Mouse (Mus musculus) CD4-positive, CD25-positive, alpha-beta regulatory T cell, adult 4 months (primary cell): ENCODE results near the gene Ipo13. TPM values are rescaled to one million over a fixed set of nuclear protein-coding genes. Genes with fewer than 3 reads are reported as not detected.

Source experiments
- ATAC-seq: one replicate; pipeline ENCODE4 v1.8.0; 2017
- polyA plus RNA-seq, 2 experiments: library from polyadenylated mRNA; unstranded; fragments of 100-300 nt; shearing (Covaris generic); gene quantifications; one replicate each; pipeline ENCODE4 v1.2.1; 2017

Gene Ipo13
- polyA plus RNA-seq, 2 experiments from 2014 or later, result 15.7 to 21.2 TPM

DNA sequence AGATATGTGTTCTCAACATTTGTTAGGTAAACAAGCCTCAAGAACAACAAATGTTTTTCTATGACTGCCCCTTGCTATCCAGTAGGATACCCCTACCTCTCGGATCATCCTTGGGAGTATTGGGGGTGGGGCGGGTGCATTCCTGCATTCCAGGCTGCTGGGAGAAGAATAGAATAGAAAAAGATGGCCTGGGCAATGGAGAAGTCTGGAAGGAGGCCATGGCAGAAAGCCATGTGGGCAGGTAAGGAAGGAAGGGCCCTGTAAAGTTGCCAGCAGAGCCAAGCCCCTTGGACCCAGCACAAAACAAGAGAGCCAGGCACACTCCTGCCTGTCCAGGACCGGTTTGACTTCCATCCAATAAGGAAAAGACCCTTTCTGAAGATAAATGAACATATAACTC lies 1.4 kb downstream of the Ipo13 start:
- no peak for ATAC-seq

DNA sequence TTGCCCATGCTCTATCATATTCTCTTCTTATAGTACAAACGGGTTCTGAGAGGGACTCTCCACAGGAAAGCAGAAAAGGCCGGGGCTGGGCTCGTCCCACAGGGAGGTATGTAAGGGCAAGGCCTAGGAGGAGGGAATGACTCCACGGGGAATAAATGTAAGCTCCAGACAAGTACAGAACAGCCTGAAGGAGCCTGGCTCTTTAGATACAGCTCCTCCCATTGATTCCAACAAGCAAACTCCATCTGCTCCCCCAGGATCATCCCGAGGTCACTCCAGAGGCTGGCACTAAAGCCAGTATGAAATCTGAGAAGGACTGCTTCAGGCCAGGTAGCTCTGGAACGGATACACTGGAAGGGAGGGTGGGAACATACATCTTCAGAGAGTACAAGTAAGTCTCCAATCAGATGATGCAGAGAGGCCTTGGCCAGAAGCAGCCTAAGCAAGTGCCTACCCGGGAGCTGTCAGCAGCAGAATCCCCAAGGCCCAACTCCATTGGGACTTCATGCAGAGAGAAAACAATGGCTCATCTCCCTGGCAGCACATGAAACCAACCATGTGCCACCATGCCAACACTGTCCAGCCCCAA lies 2.0 kb downstream of the Ipo13 start:
- ATAC-seq, result no peak

DNA sequence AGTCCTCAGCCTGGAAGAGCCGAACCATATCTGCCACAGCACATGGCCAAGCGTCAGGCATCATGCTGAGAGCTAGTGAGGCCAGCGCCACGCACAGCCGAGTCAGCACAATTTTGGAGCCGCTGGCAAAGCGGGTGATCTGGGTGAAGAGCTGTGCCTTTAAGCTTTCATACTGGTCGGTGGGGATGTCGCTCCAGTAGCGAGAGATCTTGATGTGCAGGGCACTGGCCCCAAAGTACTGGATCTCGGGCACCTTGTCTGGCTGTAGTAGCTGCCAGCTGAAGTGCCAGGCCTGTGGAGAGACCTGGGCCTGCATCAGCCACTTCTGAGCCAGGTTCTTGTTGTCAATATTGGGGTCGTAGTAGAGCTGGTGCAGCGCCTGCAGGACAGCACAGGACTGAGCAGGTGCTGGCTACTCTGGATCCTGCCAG lies 2.7 kb downstream of the Ipo13 start:
- ATAC-seq, result no peak

DNA sequence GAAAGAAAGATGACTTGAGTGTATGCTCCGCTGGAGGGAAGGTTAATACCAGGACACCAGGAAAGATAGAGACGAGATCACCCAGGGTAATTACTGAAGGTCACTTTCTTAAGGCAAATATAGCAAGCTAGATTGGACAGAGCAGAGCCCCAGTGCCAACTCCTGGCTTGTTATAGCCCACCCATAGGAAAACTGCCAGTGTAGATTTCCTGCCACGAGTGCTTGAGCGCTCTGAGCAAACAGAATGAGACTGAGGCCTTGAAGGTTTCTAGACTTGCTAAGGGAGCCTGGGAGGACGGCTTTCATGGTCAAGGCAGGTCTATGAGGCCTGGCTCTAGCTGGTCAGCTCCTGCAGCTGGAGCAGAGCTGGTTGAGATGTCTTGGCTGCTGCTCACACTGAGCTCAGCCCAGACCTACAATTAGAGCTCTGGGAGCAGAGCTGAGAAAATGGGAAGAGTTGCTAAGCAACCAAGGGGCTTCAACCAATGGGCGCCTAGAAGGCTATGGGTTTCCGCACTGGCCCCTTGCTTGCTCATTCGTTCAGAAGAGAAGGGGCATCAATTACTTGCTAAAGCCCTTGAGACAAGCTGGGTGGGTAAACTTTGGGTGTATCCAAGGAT lies 5.9 kb downstream of the Ipo13 start:
- no peak for ATAC-seq

DNA sequence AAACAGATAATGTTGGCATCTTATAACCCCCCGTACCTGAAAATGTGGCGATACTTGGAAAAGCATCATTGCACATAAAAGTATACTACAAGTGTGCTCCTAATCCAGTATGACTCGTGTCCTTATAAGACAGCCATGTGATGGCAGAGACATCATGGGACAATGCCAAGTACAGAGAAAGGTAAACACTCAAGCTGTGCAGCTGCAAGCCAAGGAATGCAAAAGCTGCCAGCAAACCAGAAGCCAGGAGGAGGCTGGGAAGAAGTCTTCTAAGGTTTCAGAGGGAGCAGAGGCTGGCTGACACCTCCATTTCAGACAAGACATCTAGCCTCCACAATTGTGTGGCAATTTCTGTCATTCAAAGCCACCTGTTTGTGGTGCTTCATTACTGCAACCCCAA lies 8.6 kb downstream of the Ipo13 start:
- ATAC-seq, result no peak

DNA sequence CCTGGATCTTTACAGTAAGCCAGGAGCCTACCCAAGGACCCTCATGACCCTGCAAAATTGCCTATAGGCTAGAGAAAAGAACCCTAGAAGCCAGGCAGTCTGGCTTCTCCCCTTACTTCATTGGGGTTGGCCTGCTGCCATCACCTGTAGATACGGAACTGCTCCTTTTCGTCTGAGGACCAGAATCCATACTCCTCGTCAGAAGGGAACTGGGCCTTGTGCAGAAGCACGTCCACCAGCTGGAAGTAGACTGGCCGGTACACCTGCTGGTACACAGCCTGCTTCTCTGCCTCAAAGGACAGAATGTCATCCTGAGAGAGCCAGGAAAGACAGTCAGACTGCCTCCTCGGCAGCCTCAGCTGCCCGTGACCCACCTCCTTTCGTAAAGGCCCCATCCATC lies 10.0 kb downstream of the Ipo13 start:
- no peak for ATAC-seq

DNA sequence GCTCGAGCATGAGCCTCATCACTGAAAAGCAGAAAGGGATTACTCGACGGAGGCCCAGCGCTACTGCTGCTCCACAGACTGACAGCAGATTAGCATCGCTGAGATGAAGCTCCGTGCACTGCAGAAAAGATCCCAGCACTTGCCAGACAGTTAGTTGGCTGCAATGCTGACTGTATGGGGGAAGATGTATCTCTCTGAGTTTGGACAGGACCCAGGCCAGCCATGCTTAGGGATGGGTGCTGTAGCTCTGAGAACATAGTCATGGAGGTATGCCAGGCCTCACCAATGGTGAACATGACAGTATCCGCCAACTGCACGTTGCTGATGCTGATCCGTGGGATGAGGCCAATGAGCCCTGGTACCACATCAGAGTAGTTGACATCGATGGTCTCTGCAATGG lies 10.7 kb downstream of the Ipo13 start:
- ATAC-seq, result no peak

DNA sequence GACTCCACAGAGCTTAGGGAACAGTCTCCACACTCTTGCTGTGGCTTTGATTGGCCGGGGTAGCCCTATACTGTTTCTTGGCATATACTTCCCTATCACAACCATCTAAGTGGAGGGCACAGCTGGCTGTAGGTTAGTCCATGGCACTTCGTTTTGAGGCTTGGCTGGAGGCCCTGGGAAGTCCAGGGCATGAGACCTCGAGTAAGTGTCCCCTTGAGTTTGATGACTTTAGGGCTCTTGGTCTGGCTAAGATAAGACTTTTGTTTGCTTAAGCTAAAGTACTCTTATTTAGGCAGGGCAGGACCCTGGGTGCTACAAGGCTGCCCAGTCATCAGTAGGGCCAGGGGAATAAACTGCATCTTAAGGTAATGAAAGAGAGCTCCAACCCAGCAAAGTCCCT lies 16.7 kb downstream of the Ipo13 start:
- no peak for ATAC-seq

DNA sequence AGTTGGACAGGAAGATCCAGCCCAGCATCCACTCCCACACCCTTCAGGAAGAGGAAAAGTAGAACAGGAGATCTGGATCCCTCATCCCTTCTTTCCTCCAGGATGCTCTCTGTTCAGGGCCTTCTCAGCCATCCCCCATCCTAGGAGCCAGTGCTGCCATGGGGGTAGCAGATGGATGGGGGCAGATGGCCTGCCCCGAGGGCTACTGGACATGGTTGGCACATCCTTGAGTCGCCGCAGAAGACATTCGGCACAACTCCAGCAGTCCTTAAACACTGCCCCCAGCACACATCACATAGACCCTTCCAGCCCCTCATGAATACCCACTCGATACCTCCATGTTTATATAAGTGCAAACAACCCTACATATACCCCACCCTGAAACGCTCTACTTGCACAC lies 18.8 kb downstream of the Ipo13 start:
- no peak for ATAC-seq

DNA sequence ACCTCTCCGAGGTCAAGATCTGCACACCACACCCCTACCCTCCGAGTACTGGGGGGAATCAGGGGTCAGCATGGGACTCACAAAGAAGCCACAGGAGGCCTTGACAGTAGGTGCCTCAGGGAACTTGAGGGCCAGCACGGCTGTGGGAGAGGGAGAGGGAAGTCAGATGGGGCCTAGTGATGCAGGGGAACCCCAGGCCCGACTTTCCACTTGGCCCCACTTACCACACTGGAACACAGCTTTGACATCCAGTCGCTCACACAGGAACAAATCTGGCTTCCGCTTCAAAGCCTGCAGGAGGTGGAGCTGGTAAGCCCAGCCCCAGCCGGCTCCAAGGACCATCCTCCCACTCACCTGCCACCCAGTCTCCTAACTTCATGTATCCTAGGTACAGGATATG lies 19.5 kb downstream of the Ipo13 start:
- ATAC-seq, result no peak

DNA sequence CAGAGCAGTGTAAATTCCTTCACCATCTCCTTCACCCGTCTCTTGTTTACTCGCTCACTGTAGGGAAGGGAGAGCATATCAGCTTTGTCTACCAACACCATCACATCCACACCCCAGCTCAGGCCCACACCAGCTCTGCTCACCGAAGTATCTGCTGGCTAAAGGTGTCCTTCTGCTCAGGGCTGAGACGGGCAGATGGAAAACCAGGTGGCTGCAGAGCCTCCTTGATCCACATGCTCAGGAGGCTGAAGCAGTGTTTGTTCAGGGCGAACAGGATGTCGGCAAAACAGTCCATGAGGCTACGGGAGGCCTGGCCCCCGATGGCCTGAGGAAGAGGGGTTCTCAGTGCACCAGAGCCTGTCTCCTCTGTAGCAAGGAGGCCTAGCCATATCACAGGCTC lies 20.2 kb downstream of the Ipo13 start:
- ATAC-seq, result no peak

DNA sequence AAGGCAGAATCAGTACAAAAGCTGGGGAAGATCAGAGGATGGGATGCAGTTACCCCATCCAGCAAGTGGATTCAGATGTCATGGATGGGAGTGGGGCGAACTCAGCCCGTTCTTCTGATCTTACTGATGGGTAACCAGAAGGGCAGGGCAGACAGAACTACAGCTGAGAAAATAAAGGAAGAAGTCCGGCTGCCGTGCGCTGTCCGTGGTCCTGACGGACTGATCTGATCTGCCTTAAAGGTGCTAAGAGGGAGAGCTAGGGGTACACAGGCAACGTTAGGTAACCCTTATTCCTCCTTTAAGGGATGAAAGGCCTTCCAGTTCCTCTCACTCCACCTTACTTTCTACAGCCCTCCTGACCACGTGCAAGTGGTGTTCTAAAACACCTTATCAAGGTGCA lies 21.4 kb downstream of the Ipo13 start:
- ATAC-seq, result no peak

DNA sequence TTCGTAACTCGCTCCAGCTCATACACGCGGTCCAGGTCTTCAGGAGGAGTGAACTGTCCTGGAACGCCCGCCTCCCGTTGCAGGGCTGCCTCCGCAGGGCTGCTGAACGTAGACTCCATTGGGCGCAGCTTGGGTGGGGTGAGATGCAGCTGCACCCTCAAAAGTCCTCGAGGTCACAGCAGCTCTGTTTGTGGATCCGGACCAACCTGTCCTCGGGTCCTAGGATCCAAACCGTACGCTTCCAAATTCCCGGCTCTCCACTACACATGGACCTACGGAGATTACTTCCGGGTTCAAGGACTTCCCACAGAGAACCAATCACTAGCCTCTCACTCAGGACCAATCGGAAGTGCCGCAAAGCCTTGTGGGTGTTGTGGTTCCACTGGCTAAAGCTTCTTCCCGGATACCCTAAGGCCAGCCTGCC lies 23.0 kb downstream of the Ipo13 start, which contains the start of gene Dph2:
Dph2 (minus strand) TSS at position 295 of the 424 bp plus-strand sequence.
- peak; percentile 90 for ATAC-seq

DNA sequence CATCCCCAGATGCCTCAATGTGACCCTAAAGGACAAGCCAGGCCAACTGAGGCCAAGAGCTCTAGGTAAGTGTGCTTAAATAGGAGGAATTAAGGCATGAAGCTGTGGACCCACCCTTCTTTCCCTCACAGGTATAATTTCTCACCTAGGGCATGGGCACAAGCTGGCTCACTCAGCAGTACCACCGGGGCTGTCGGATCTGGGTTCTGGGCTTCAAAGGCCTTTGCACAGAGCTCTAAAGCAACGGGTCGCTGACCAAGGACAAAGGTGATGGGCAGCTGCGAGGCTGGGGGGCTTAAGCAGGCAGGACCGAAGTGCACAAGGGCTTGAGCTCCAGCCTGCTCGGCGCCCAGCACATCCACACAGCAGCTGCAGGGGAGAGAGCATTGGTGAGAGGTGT lies 24.0 kb downstream of the Ipo13 start:
- ATAC-seq, result no peak

DNA sequence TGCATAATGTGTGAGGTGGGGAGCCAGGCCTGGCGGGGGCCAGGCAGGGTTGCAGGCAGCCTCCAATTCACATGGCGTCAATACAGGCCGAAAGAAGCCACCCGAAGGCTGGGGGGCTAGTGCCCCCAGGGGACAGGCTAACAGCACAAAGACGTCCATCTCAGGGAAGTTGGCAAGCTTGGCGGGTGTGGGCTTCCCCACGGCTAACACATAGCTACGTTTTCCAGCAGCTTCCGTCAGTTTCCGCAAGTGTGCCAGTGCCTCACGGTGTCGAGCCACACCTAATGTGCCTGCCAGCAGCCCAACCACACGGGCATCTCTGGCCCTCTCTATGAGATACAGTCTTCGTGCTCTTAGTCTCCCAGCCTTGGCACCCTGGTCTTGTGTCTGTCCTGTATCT lies 24.8 kb downstream of the Ipo13 start:
- no peak for ATAC-seq

DNA sequence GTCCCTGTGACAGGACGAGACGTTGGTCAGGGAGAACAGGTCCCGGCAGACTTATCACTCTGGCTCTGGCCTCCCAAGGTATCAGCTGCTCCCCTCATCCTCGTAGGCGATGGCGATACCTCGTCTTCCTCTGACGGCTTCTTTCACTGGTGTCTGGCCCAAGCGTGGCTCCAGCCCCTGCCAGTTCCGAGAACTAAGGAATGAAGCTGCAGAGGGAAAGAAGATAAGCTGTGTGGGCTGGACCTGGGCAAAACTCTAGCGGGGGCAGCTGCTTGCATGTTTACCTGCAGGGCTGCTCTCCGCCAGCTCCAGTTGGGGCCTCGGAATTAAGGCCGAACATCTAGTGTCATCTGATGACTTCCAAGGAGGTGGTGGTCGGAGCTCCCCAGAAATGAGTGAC lies 25.3 kb downstream of the Ipo13 start:
- no peak for ATAC-seq

DNA sequence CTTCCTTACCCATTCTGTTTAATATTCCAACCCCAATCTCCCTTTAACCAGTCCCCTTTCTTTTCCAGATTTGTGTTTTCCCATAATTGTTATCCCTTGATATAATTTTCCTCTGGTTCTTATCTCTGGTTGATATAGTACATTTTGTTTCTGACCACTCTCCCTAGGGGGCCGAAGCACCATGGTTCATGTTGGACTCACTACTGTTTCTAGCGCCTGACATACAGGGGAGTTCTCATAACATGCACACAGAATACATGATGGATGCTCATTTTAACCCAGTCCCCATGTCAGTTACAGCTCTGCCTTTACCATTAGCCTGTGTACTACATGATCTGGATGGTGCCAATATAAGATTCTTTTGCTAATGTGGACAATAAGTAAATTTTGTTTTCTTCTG lies 26.9 kb downstream of the Ipo13 start:
- ATAC-seq, result no peak

DNA sequence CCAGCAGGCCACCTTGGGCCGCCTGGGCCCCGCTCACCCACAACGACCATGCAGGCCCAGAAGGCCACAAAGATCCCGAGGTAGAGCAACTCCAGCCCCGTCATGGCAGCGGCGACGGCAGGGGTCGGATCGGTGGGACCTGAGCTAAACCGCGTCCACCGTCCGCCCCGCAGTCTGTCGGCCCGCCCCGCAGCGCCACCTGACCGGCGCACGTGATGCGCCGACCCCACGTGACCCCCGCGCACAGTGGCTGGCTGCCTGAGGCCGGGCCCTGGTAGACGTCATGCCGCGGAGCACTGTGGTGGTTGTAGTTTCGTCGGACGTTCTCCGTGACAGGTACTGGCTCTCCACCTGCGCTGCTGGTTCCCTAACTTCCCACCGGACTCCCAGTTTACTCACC lies 27.7 kb downstream of the Ipo13 start, which contains the start of gene Atp6v0b:
Atp6v0b (minus strand) TSS at position 201 of the 400 bp plus-strand sequence.
- ATAC-seq, result peak; percentile 90

DNA sequence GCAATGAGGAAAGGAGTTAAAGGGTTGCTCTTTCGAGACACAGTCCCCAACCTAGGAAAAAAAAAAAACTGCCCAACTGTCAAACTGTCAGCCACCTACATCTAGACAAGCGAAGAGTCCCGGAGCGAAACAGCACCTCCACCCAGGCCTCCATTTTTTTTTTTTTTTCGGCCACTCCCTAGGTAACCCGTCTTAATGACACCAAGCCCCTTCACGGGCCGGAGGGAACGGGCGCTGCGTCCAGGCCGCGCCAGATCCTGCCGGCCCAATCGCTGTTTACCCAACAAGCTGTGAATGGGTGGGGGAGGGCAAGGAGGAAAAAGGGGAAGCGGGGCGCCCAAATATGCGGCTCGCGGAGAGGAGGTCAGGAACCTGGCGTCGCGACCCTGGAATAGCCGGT lies 28.2 kb downstream of the Ipo13 start:
- no peak for ATAC-seq

DNA sequence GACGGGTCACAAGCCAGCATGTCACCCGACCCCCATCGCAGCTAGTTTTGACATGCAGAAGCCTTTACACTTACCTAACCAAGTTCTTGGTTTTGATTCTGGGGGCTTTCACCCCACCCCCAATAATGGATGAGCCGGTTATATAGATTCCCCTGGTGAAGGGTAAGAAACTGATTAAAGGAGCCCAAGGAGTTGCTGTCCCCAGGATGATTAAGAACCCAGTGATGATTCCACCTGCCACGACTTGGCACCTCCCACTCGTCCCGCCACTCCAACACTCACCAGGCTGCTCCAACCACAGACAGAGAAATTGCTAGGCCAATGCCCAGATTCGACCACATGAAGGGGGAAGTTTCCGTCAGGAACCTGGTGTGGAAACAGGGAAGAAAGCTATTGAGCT lies 28.8 kb downstream of the Ipo13 start:
- ATAC-seq, result no peak

DNA sequence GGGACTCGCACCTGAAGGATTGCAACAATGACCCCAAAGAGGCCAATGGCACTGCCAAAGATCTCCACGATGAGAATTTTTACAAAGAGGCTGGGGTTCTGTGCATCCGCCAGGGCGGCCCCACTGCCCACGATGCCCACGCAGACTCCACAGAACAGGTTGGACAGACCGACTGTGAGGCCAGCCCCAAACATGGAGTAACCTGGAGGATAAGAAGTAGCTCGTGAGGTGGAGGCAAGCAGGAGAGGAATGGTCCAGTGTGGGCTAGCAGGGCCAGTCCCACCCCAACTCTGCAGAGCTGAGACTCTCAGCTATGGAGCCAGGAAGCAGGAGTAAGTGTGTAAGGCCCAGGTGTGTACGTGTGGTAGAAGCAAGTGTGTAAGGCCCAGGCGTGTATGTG lies 29.7 kb downstream of the Ipo13 start:
- no peak for ATAC-seq

DNA sequence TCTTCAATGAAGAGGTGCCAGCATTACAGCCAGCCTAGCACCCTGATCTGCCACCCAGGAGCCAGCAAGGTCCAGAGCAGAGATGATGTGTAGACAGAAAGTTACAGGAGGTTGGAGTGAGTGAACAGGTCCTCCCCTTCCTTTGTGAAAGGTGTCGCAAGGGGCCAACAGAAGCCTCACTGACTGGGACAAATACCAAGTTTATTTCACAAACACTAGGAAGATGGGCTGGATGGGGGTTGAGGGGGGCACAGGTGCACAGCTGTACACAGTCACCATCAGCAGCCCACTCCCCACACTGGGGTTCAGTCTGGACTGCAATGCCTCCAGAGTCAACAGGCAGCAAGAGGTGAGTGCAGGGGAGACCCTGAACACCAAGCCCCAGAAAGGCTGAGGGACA lies 30.7 kb downstream of the Ipo13 start:
- no peak for ATAC-seq

DNA sequence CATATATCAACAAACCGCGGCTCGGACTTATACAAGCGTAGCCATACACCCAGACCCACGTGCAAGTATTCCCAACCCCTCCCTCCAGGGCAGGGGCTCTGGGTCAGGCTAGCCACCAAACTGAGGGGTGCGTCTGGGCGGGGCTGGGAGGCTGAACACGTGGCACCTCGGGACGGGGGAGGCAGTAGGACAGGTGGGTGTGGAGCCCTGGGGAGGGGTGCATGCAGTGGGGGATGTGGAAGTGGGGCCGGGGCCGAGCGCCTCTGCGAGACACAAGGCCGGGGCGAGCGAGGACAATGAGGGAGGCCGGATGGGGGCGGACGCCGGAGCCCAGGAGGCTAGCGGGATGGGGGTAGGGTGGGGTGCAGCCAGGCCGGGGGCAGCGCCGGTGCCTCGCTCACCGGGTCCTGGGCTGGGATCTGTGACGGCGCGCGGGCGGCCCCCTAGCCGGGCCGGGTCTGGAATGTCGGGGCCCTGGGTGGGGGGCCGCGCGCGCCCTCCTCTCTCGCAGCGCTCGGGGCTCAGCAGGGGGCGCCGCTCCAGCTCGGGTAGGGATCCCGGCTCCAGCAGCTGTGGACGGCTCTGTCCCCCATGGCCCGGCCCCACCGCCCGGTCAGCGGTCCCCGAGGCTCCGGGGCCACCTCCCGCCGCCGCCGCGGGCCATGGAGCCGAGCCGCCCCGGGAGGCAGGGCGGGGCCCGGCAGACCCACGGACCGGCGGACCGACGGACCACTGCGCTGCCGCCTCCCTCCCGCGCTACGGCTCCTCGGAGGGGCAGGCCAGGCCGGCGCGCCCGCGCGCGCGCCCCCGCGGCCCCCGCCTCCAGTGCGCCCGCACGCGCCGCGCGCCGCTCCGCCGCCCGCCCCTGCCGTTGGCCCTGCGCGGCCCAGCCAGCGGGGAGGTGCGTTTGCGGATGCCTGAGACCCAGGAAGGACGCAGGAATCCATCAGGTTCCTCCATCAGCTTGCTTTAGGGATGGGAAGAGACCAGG lies 31.8 kb downstream of the Ipo13 start, which contains the start of gene B4galt2:
B4galt2 (minus strand) TSS at position 787 of the 991 bp plus-strand sequence.
- no peak for ATAC-seq
